Mouse (Mus musculus): ENCODE results near the gene AI597479. TPM values are rescaled to one million over a fixed set of nuclear protein-coding genes. Genes with fewer than 3 reads are reported as not detected.

AI597479 gene
- total and polyA plus RNA-seq, 3 experiments = 15.3 to 20.1 TPM; not detected in 1

- no peak overlapping the region for H3K4me3 ChIP-seq (ENCODE audit: control insufficient read depth in 1 of 2, insufficient read depth in 1 of 2, low read depth in 2 of 2, low read length in 2 of 2)
- H3K79me2 ChIP-seq (ENCODE audit: control insufficient read depth, insufficient read depth, low read length, poor library complexity) = peaks cover 6% of the 10 kb centered on the region; the same call in 1 of the 2 replicates
- H3K4me1 ChIP-seq (ENCODE audit: control insufficient read depth in 1 of 2, insufficient read depth in 2 of 2, low read length in 2 of 2) = peaks cover 9 to 16% of the 10 kb centered on the region in 2 experiments
- TF ChIP-seq EP300 (IDR thresholded peaks at IDR 0.05; ENCODE audit: low read depth in 1 of 2, low read length in 2 of 2) (peak in 1 of 2 experiments; percentile 54; a peak in 2 of 4 replicates), MYC (IDR thresholded peaks at IDR 0.05; ENCODE audit: low read depth, low read length) (peak; percentile 80; the same call in 1 of the 2 replicates), GATA1 (IDR thresholded peaks at IDR 0.05; ENCODE audit: low read depth, low read length) (0 out of 2 replicates have a peak, but pooled peaks have one; percentile 17), ETS1 (IDR thresholded peaks at IDR 0.05; ENCODE audit: low read depth, low read length) (0 out of 2 replicates have a peak, but pooled peaks have one; percentile 17), MAZ (IDR thresholded peaks at IDR 0.05; ENCODE audit: low read depth, low read length) (no peak), MXI1 (IDR thresholded peaks at IDR 0.05; ENCODE audit: low read depth, low read length) (peak; percentile 37; the same call in 1 of the 2 replicates), USF1 (IDR thresholded peaks at IDR 0.05; ENCODE audit: low read depth, low read length) (no peak), ZNF384 (IDR thresholded peaks at IDR 0.05; ENCODE audit: low read depth, low read length) (peak; percentile 63; the same call in 1 of the 2 replicates), ELF1 (IDR thresholded peaks at IDR 0.05; ENCODE audit: low read depth, low read length) (peak; percentile 58; the same call in 1 of the 2 replicates), MAX (IDR thresholded peaks at IDR 0.05; ENCODE audit: low read length) (peak; percentile 44; the same call in 1 of the 2 replicates)
- H3K9ac ChIP-seq (ENCODE audit: control insufficient read depth, low read depth, low read length, poor library complexity, severe bottlenecking) = 0 out of 2 replicates have a peak overlapping the region, but pooled peaks have one; percentile 3
- H3K27me3 ChIP-seq (ENCODE audit: control insufficient read depth in 1 of 2, insufficient read depth in 2 of 2, low read length in 2 of 2) = no peaks in the 10 kb centered on the region
- peaks cover 2 to 16% of the 10 kb centered on the region in 2 experiments for H3K36me3 ChIP-seq (ENCODE audit: control insufficient read depth in 1 of 2, insufficient read depth in 2 of 2, low read length in 2 of 2)
- peak overlapping the region; percentile 29 for H3K27ac ChIP-seq (ENCODE audit: control insufficient read depth, low read depth, low read length)
- DNase-seq (ENCODE audit: low read depth, low spot score) = peak; percentile 59
- H3K9me3 ChIP-seq (replicated peaks; ENCODE audit: insufficient read depth, low read length) = no peaks in the 10 kb centered on the region
Observed at GRCm38 (mm10) chr1:43078124-43078523, 20.4 kb upstream of the AI597479 start.

- Histone ChIP-seq H3K79me2 (ENCODE audit: control insufficient read depth, insufficient read depth, low read length, poor library complexity) (peaks cover 11% of the 10 kb centered on the region), H3K9me3 (replicated peaks; ENCODE audit: insufficient read depth, low read length) (no peaks in the 10 kb centered on the region), H3K36me3 (ENCODE audit: control insufficient read depth in 1 of 2, insufficient read depth in 2 of 2, low read length in 2 of 2) (peaks cover 0 to 16% of the 10 kb centered on the region in 2 experiments), H3K9ac (ENCODE audit: control insufficient read depth, low read depth, low read length, poor library complexity, severe bottlenecking) (no peak overlapping the region), H3K4me3 (ENCODE audit: control insufficient read depth in 1 of 2, insufficient read depth in 1 of 2, low read depth in 2 of 2, low read length in 2 of 2) (no peak overlapping the region), H3K4me1 (ENCODE audit: control insufficient read depth in 1 of 2, insufficient read depth in 2 of 2, low read length in 2 of 2) (peaks cover 7 to 11% of the 10 kb centered on the region in 2 experiments; a peak in 3 of 4 replicates), H3K27me3 (ENCODE audit: control insufficient read depth in 1 of 2, insufficient read depth in 2 of 2, low read length in 2 of 2) (no peaks in the 10 kb centered on the region), H3K27ac (ENCODE audit: control insufficient read depth, low read depth, low read length) (no peak overlapping the region)
- TF ChIP-seq POLR2AphosphoS2 (IDR thresholded peaks at IDR 0.05; ENCODE audit: low read length) (no peak), MYC (IDR thresholded peaks at IDR 0.05; ENCODE audit: low read depth, low read length) (no peak)
- no peak for DNase-seq (ENCODE audit: low read depth, low spot score)
Observed at GRCm38 (mm10) chr1:43082946-43083345, 15.6 kb upstream of the AI597479 start.

- H3K27me3 ChIP-seq (ENCODE audit: control insufficient read depth in 1 of 2, insufficient read depth in 2 of 2, low read length in 2 of 2) = no peaks in the 10 kb centered on the region
- no peak overlapping the region for H3K27ac ChIP-seq (ENCODE audit: control insufficient read depth, low read depth, low read length)
- no peak for TF ChIP-seq CTCF (IDR thresholded peaks at IDR 0.05 in 2 of 3, conservative IDR thresholded peaks at IDR 0.05 in 1 of 3; ENCODE audit: control insufficient read depth in 1 of 3, insufficient read depth in 1 of 3, low read depth in 2 of 3, low read length in 3 of 3, poor library complexity in 1 of 3, severe bottlenecking in 1 of 3)
- TF ChIP-seq EP300 (IDR thresholded peaks at IDR 0.05; ENCODE audit: low read depth in 1 of 2, low read length in 2 of 2) = no peak
- TF ChIP-seq NELFE (IDR thresholded peaks at IDR 0.05; ENCODE audit: low read depth, low read length) = no peak
- TF ChIP-seq MYC (IDR thresholded peaks at IDR 0.05; ENCODE audit: low read depth, low read length) = no peak
- no peak overlapping the region for H3K4me3 ChIP-seq (ENCODE audit: control insufficient read depth in 1 of 2, insufficient read depth in 1 of 2, low read depth in 2 of 2, low read length in 2 of 2)
- peaks cover 30% of the 10 kb centered on the region for H3K79me2 ChIP-seq (ENCODE audit: control insufficient read depth, insufficient read depth, low read length, poor library complexity)
- peaks cover 0 to 11% of the 10 kb centered on the region in 2 experiments; a peak in 3 of 4 replicates for H3K36me3 ChIP-seq (ENCODE audit: control insufficient read depth in 1 of 2, insufficient read depth in 2 of 2, low read length in 2 of 2)
- H3K4me1 ChIP-seq (ENCODE audit: control insufficient read depth in 1 of 2, insufficient read depth in 2 of 2, low read length in 2 of 2) = peaks cover 5 to 15% of the 10 kb centered on the region in 2 experiments; a peak in 3 of 4 replicates
- no peak overlapping the region for H3K9ac ChIP-seq (ENCODE audit: control insufficient read depth, low read depth, low read length, poor library complexity, severe bottlenecking)
- no peaks in the 10 kb centered on the region for H3K9me3 ChIP-seq (replicated peaks; ENCODE audit: insufficient read depth, low read length)
- DNase-seq (ENCODE audit: low read depth, low spot score) = no peak
Observed at GRCm38 (mm10) chr1:43090418-43090817, 8.1 kb upstream of the AI597479 start.

All from MEL (cell line).